Mouse (Mus musculus) induced T-regulatory cell, adult 2 months (primary cell): ENCODE results near the gene Slc35e3.
"Not testable (repeated sequence)": the region's sequence is repeated elsewhere in the genome, so short reads cannot be mapped to it uniquely, and the experiment has no call there.

Experiments used
- DNase-seq: peaks from one replicate; pipeline ENCODE4 v3.0.0-alpha.2; 2012; ENCODE audit warnings: low read depth

The Slc35e3 gene

DNA sequence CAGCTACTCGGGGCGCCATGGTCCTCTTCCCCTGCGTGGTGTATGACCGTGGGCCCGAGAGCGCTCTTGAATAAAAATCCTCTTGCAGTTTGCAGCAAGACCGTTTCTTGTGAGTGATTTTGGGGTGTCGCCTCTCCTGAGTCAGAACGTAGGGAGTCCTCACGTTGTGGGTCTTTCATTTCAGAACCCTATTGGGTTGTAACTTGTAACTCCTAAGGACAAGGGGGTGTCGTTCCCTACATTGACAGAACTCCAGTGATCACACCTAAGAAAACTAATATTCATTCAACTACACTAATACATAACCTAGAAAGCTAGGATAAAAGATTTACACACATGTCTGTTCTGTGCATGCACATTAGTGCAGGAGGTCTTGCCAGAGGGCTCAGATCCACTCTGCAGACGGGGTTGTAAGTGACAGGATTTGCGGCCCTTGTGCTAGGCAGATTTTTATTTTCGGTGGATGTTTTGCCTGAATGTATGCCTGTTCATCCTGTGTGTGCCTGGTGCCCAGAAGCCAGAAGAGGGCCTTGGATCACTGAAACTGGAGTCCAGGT, 3.7 kb upstream of the Slc35e3 start:
- DNase-seq = no peak

DNA sequence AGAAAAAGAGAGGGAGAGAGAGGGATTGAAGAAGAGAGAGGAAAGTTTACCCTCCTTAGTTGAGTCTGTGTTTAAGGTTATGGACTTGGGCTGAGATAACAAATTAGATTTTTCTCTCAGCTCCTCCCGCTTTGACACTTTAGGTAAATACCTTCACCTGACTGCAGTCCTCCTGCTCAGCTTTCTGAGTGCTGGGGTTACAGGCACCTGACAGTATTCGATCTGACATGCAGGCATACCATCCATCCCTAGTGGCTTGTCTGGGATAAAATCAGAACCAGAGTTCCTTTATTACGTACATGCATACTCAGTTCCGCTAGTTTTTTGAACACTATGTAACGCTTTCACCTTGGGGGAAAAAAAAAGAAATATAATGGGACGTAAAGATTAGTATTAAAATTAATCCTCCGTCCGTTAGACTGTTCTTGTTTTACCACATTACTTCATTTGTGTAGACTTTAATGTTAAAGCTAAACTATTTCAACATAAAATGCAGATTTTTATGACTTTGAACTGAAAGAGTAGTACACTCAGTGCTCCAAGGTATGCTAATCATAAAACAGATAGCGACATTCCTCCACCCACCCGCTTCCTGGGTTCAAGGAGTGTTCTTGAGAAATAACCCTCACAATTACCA, 3.0 kb upstream of the Slc35e3 start:
- no peak for DNase-seq

DNA sequence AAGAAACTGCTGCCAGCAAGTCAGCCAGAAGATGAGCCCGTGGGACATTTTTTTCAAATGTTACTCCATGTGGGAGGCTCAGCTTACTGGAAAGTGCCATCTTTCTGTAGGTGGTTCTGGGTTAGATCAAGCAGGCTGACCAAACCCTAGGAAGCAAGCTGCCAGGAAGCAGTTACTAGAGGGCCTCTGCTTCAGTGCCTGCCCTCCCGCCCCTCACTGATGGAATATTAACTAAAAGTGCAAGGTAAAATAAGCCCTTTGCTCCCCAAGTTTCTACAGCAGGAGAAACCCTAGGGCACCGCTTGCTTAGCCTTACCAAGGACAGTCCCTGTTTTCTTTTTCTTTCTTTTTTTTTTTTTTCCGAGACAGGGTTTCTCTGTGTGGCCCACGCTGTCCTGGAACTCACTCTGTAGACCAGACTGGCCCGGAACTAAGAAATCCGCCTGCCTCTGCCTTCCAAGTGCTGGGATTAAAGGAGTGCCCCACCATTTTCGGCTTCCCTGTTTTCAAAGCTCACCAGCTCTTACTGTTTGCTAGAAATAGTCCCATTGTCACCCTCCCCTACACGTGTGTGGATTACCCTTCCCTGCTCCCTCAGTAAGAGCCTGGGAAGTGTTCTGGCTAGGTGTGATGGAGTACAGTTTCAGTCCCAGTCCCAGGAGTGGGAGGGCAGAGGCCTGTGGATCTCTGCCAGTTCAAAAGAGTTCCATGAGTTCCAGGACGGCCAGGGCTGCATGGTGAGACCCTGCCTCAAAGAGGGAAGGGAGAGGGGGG, 2.3 kb upstream of the Slc35e3 start:
- no peak for DNase-seq

DNA sequence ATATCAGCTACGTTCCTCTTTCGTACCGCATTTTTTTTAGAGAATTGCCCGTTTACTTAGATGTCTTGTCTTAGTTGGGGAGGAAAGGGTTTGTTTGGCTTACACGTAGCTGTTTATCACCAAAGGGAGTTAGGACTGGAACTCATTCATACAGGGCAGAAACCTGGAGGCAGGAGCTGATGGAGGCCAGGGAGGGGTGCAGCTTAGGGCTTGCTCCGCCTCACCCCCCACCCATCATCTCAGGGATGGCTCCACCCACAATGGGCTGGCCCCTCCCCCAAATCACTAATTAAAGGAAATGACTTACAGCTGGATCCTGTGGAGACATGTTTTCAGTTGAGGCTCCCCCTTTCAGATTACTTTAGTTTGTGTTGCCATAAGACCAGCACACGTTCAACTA, 1.5 kb upstream of the Slc35e3 start:
- no peak for DNase-seq

DNA sequence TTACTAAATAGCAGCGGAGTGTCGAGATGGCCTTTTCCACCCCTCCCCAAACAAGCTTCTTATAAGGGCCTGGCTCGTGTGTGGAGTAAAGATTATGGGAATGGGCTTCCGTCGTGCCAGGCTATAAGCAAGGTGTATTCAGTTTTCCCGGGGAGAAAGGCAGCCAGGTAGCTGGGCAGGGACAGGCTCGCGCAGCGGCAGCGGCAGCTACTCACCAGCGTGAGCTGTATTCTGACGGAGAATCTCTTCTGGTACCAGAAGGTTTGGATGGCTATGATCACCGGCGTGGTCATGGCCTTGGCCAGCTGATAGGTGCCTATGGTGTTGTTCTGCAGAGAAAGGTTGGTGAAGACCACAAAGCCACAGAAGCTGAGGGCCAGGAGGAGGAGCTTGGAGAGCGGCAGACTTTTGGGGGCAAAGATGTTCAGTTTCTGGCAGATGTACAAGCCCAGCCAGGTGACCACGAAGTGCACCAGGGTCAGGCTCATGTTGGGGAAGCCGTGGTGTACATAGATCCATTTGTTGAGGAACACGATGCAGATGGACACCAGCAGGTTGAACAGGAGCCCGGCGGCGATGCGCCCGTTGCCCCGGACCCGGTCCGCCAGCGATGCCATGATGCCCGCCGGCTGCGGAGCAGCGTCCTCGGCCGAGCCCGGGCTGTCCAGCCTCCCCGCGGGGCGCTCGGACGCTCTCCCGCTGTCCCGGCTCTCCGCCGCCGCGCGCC, 432 bp downstream of the Slc35e3 start:
- DNase-seq = peak; percentile 38

DNA sequence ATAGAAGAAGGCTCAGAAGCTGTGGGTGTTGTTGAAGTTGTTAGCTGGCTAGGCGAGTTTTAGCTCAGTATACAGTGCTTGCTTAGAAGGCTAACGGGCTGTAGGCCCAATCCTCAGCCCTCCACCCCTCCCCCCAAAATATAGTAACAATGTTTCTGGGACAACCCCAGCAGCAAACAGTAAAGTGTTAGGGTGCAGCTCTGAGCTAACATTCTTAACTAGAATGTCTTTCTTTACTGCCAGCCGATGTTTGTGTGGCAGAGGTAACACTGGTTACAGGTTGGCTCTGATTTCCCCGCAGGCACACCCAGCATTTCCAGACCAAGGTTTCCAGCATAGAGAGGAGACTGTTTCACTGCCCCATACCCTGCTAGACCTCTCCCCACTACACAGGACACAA, 2.2 kb downstream of the Slc35e3 start:
- no peak for DNase-seq

DNA sequence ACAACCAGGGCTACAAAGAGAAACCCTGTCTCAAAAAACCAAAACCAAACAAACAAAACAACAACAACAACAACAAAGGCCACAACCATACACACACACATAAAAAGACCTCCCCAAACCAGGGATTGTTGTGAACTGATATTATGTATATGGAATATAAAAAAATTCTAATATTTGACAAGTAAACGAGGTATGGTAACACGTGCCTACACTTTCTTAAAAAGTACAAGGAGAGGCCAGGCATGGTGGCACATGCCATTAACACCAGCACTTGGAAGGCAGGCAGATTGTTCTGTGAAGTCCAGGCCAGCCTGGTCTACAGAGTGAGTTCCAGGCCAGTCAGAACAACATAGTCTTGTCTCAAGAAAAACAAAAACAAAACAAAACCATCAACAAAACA, 3.0 kb downstream of the Slc35e3 start:
- no peak for DNase-seq

DNA sequence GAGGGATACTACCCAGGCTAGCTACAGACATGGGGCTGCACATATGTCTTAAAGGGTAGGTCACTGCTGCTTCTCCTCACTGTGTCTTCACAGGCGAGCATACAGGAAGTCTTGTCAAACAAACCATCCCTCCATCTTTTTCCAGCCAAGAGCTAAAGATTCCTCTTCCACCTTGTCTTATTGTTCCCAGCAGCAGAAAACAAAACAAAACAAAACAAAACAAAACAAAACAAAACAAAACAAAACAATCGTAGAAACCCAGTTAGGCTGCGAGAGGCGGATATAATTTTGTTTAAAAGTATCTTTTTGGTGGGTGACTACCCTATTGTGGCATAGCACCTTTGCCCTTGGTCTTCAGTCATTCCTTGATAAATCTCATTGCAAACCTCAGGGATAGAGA, 3.5 kb downstream of the Slc35e3 start:
- DNase-seq = no peak

DNA sequence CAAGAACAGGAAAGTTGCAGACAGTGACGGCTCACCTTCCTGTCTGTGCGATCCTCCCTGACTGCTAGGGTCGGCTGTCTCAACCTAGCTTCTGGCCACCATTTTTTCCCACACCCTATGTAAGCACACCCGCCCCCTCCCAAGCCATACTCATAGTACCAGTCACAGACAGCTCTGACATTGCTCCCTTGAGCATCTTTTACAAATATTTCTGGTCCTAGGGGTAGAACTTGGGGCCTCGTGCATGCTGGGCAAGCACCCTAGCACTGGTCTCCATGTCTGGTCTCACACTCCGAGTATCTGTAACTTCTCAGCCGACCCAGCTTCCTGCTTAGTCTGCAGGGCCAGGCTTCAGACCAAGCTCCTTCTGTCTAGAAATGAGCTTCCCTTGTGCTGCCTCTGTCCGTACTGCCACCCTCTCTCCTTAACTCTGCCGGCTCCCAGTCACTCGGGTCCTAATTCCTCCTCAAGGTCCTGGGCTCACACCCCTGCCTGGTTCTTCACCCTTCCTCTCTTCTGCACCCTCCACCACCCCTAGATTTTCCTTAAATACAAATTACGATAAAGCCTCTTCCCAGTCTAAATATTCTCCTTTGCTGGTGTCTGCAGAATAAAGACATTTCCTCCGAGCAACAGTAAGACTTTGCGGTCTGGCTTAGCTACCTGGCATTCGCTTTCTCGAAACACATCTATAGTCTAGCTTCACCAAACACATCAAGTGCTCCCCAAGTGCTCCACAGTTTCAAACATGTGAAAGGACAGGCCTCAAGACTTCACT, 4.3 kb downstream of the Slc35e3 start:
- DNase-seq = no peak

DNA sequence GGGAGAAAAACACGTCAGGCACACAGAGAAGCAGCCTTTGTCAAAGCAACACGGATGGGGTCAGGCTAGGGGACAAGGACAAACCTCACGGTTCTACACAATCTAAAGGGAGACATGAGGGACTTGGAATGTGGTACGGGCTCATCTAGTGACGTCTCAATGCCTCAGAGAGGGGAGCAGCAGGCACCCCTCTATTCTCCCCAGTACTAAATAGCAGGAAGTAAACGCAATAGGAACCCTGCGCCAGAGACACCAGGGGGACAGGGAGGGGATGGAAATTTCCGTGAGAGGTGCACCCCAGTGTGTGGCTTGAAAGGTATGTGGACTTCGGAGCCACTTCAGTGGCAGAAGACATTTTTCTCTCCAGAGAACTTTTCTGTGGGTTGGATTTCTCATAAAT, 5.2 kb downstream of the Slc35e3 start:
- DNase-seq = no peak

DNA sequence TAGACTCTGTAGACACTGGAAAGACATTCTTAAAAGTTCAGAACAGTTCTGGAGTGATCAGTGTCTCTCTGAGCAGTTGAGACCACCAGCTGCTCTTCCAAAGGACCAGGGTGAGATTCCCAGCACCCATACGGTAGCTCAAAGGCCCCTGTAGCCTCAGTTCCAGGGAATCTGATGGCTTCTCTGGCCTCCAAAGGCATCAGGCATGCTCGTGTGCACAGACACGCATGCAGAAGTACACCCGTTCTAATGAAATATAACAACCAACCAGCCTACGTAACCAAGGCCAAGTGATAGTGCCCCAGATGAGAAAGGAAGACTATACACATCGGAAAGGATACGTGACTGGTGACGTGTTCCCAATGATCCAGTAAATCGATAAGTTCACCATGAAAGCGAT, 6.0 kb downstream of the Slc35e3 start:
- no peak for DNase-seq

DNA sequence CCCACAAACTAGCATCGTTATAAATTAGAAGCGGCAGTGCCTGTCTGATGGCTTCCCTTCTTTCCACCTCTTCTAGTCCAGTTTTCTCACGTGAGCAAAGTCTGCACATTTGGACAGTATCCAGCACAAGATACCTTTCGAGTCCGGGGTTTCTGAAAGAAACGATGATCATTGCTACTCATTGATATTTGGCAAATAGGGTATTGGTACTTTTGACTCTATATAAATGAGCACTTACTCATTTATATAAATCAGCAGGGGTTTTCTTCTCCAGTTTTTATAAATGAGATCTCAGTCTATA, 6.6 kb downstream of the Slc35e3 start:
- DNase-seq = no peak

DNA sequence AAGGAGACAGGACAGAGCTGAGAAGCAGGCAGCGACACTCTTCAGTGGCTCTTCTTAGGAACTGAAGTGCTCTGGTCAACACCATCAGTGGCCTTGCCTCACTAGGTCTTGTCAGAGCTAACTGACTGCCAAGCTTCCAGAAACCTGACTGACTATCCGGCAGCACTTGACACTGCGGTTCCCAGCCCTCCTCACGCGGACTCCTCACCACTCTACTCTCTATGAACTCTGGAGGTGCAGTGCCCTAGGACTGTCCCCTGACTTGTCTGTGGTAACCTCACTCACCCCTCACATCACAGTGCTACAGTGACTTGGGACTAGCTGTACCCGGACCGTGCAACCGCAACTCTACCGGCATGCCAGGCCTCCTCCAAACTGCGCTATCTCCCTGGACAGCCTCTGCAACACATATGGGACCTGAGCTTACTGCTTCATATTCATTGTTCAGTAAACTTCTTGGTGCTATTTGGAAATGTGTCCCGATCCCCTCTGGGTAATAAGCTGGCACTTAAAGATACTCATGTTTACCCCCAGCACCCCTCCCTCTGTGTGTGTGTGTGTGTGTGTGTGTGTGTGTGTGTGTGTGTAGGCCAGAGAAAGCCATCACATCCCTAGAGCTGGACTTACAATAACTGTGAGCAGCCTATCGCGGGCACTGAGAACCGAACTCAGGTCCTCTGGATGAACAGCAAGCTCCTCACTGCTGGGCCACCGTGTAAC, 7.1 kb downstream of the Slc35e3 start:
- DNase-seq = no peak

DNA sequence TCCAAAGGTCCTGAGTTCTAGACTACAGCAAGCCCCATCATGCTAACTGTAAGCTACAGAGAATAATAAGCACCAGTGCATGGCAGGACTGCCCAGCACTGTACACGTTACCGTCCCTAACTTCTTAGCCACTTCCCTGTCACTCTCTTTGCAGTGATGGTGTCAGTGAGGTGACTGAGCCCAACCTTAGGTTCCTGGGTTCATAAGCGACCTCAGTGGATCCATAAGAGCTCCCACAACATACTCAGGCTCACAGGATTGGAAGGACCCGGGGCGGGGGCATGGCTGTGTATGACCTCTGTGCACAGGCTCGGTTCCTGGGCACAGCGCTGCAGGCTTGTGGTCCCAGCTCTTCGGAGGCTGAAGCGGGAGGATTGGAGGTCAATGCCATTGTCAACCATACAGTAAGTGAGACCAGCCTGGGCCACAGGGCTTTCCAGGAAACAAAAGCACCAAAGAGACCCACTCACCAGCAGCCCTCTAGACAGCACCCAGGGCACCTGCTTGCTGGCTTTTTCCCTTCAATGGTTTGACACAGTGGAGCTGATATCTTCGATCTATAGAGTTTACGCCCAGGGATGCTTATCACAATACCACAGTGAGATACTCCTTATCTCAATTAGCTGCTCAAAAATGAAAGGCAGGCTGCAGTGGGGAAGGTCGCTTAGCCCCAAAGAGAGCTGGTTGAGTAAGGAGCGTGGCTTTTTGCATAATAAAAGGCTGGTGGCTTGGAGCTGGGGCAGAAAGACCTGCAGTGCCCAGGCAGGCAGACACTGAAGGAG, 7.8 kb downstream of the Slc35e3 start:
- no peak for DNase-seq

DNA sequence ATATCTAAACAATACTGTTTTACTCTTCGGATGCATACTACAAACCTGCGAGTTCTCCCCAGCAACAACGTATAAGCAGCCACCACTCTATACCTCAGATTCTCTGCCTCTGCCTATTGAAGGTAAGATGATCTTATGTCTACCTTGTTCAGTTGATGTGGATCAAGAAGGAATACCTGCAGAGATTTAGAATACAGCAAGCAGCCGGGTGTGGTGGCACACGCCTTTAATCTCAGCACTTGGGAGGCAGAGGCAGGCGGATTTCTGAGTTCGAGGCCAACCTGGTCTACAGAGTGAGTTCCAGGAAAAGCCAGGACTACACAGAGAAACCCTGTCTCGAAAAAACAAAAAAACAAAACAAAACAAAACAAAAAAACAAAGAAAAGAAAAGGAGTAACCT, 8.7 kb downstream of the Slc35e3 start:
- not testable (repeated sequence) for DNase-seq

DNA sequence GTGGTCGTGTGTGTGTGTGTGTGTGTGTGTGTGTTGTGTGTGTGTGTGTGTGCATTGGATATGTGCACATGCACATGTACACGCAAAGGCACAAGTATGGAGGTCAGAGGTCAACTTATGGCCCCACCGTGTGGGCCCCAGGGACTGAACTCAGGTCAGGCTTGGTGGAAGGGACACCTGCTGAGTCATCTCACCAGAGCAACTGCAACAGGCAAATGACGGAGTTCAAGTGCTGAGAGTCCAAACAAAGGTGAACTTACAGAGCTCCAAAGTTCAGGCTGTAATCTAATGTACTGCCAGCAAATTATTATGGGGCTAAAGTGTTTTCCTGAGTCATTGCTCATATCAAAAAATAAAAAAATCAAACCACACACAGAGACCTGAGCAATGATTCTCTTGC, 9.1 kb downstream of the Slc35e3 start:
- DNase-seq = no peak

DNA sequence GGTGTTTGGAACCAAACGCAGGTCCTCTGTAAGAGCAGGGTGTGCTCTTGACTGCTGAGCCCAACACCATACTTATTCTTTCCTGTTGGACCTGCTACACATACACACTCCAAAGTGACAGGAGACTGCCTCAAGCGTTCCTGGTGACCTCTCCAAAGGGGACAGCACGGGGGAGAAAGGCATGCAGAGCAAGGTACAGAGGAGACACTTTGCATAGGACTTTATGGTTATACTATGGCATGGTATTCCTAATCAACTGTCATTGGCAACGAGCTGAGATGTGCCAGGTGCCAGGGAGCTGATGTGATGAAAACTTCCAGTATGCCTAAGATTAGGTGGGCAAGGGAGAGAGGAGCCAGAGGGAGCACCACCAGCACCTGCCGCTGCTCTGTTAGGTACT, 9.6 kb downstream of the Slc35e3 start:
- DNase-seq = no peak

DNA sequence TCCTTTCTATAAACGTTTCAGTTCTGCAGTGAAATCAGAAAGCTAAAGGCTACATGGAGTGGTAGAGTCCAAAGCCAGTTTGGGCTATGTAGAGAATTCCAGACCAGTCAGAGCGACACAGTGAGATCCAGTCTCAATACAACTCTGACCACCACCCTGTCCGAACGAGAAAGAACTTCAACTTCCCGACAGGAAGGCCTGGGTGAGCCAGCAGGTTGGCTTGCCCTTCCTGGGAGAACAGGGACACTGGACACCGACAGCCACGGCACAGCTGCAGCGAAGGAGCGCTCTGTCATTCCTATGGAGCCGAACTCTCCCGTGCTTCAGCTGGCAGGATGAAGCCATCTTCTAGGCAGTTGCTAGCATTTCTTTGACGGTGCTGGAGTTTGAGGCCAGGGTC, 10.8 kb downstream of the Slc35e3 start:
- DNase-seq = not testable (repeated sequence)

DNA sequence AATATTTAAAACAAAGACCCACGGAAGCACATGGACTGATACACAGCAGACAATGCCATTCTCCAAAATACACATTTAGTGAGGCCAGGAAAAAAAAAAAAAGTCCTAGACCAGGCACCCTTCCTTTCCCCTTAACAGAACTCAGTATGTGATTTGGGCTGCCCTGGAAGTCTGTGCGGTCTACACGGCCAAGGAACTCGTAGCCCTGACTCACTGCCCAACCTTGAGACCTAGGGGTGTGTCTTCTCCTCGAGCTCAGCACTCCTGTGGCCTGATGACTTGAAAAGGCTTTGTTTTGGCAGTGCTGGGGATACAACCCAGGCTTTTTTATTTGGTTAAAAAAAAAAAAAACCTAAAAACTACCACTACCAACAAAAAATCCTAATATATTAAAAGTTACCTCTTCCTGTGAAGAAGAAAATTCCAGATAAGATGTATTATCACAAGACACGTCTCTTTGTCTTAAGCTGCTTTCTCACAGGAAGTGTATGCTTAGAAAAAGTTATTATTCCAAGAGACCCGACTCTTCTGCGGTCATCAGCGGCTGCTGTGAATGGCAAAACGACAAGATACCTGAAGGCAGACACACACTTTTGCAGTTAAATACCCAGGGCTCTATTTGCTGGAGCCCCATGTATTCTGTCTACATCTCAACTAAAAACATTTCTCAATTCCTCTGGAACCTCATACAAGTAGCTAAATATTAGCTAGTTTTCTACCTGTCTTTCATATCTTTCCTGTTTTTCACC, 11.9 kb downstream of the Slc35e3 start:
- not testable (repeated sequence) for DNase-seq

DNA sequence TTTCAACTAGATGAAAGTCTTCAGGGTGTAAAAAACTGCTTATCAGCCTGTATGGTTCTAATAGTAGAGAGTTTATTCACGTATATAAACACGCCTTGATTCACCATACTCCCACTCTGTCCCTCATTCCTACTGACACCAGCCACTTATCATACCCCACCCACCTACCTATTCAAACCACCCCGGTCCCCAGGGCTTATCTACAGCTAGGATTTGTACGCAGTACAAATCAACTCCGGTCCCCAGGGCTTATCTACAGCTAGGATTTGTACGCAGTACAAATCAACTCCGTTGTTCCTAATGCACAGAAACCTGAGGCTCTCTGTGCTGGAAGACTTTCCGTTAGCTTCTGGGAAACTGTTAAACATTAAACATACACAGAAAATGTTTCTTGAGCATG, 12.5 kb downstream of the Slc35e3 start:
- not testable (repeated sequence) for DNase-seq
